Mouse (Mus musculus) hindbrain, embryonic 16.5 days (tissue): ENCODE results near the gene Rere. TPM values are rescaled to one million over a fixed set of nuclear protein-coding genes. Genes with fewer than 3 reads are reported as not detected.

Experiments
- ATAC-seq: fragments of 200-750 bp; cut with Nextera tagmentation; 2 replicates; pipeline ENCODE4 v1.8.0; 2017; ENCODE audit warnings: moderate TSS enrichment, moderate library complexity
- H3K27ac ChIP-seq: fragments of 300-500 bp; sonication (generic); 2 replicates; pipeline ENCODE4 v1.5.1; 2014; ENCODE audit warnings: low read depth, mild to moderate bottlenecking, control low read depth, low read length, moderate library complexity
- H3K27me3 ChIP-seq: fragments of 300-500 bp; sonication (generic); replicated peaks from 2 replicates; pipeline ENCODE4 v1.6.1; 2014; ENCODE audit warnings: low read length; ENCODE audit not compliant: control insufficient read depth, insufficient read depth
- H3K36me3 ChIP-seq: fragments of 300-500 bp; sonication (generic); 2 replicates; pipeline ENCODE4 v1.6.1; 2014; ENCODE audit warnings: mild to moderate bottlenecking, low read length, moderate library complexity, mixed read lengths; ENCODE audit not compliant: control insufficient read depth, insufficient read depth
- H3K4me1 ChIP-seq: fragments of 300-500 bp; sonication (generic); 2 replicates; pipeline ENCODE4 v1.6.1; 2014; ENCODE audit warnings: low read depth, low read length; ENCODE audit not compliant: control insufficient read depth, insufficient read depth
- H3K4me2 ChIP-seq: fragments of 300-500 bp; sonication (generic); 2 replicates; pipeline ENCODE4 v1.6.1; 2014; ENCODE audit warnings: mild to moderate bottlenecking, low read length, control low read depth, moderate library complexity
- H3K4me3 ChIP-seq: fragments of 300-500 bp; sonication (generic); 2 replicates; pipeline ENCODE4 v1.5.1; 2014; ENCODE audit warnings: mild to moderate bottlenecking, low read length, control low read depth, moderate library complexity
- H3K9ac ChIP-seq: fragments of 300-500 bp; sonication (generic); 2 replicates; pipeline ENCODE4 v1.6.1; 2014; ENCODE audit warnings: low read depth, mild to moderate bottlenecking, control low read depth, low read length, moderate library complexity
- H3K9me3 ChIP-seq: fragments of 300-500 bp; sonication (generic); 2 replicates; pipeline ENCODE4 v1.6.1; 2014; ENCODE audit warnings: mild to moderate bottlenecking, low read length, moderate library complexity; ENCODE audit not compliant: control insufficient read depth
- WGBS: fragments of 180-500 bp; shearing (Covaris S2); extraction: QIAGEN DNeasy Blood & Tissue Kit; methylation state at CpG from one replicate; pipeline ENCODE4 v1.1.7; 2014; 5-methylcytosine and 5-hydroxymethylcytosine counted together
- polyA plus RNA-seq: library from polyadenylated mRNA; unstranded; fragments of >200 nt; fragmentation: Nextera tagmentation; extraction: Ambion mirVana; gene quantifications from 2 replicates; pipeline ENCODE4 v1.2.1, GENCODE M21; 2015

Gene Rere
- polyA plus RNA-seq, 1 experiment from 2014 or later: 25.4 TPM

DNA sequence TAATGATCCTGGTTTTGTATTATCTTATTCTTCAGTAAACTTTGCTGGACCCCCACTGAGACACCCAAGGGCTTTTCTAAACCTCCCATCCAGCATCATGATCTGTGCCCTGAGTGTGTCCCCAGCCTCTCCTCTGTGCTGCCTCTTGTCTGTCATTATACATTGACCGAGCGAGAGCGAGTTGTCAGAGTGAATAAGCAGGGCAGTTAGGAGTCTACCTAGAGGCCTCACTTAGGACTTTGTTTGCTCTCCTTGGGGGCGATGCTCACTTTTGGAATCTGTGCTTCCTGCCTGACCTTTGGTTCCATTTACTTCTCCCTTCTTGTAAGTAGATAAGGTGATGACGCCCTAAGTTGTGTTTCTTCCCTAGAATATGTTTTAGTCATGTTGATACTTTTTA, 81.4 kb downstream of the Rere start:
- no peaks in the 10 kb centered on the region for H3K9me3 ChIP-seq
- H3K4me1 ChIP-seq: peaks cover 10% of the 10 kb centered on the region
- no peak overlapping the region for H3K4me3 ChIP-seq
- H3K27me3 ChIP-seq: no peaks in the 10 kb centered on the region
- no peak overlapping the region for H3K4me2 ChIP-seq
- no peaks in the 10 kb centered on the region for H3K36me3 ChIP-seq
- no peak for ATAC-seq
- H3K9ac ChIP-seq: no peak overlapping the region
- H3K27ac ChIP-seq: no peak overlapping the region
- WGBS: 43% methylated on average over 5 of the region's 5 CpGs

DNA sequence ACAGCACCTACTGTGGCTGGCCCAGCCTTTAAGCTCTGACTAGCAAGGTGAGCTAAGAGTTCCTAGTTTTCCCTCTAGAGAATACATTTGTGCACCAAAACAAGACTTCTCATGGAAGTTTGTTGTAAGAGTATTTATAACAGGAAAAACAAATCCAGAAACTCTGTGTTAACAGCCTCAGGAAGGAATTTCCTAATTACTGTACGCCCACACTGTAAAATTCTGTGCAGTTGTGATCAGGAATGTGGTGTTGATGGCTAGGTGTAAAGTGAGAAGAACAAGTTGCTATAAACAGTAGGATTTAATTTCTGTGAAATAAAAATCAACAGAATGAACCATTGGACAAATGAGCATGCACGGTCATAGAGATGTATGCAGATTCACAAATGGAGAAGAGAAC, 83.3 kb downstream of the Rere start:
- H3K27ac ChIP-seq: no peak overlapping the region
- H3K9ac ChIP-seq: no peak overlapping the region
- H3K27me3 ChIP-seq: no peaks in the 10 kb centered on the region
- H3K4me2 ChIP-seq: no peak overlapping the region
- no peak for ATAC-seq
- 87% methylated on average over 2 of the region's 2 CpGs for WGBS
- no peak overlapping the region for H3K4me3 ChIP-seq
- no peaks in the 10 kb centered on the region for H3K36me3 ChIP-seq
- no peaks in the 10 kb centered on the region for H3K9me3 ChIP-seq
- H3K4me1 ChIP-seq: peaks cover 10% of the 10 kb centered on the region

DNA sequence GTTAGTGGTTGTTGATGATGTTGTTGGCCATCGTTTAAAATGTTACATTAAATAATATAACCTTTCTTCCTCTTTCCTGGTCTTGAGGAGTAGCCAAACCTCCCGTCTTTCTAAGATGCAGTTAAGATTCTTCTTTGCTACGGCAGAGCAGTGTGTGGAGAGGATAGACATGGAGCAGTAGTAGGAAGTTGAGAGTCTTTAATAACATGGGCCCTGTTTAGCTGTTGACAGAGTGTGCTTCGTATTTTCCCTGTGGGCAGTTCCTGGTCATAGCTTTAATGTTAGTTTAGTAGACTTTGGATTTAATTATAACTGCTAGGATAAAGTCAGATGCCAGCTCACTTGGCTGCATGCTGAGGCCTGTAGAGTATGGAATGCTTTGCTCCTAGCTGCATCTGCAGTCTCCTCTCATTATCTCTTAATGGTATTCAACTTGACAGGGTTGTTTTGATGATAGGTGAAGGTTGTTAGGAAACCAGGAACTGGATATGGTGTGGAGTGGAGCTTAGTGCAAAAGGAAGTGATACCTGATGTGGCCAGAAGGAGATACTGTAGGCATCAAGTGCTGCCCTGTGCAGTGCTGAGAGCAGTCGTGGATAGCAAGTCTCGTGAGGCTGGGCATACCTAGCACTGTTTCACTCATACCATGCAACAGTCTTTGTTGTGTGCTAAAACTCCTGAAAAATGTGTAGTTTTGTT, 85.2 kb downstream of the Rere start:
- H3K27ac ChIP-seq: no peak overlapping the region
- no peaks in the 10 kb centered on the region for H3K36me3 ChIP-seq
- ATAC-seq: no peak
- H3K9me3 ChIP-seq: no peaks in the 10 kb centered on the region
- no peak overlapping the region for H3K9ac ChIP-seq
- no peaks in the 10 kb centered on the region for H3K27me3 ChIP-seq
- H3K4me1 ChIP-seq: peaks cover 26% of the 10 kb centered on the region
- WGBS: 63% methylated on average over 6 of the region's 6 CpGs
- H3K4me3 ChIP-seq: no peak overlapping the region
- no peak overlapping the region for H3K4me2 ChIP-seq

DNA sequence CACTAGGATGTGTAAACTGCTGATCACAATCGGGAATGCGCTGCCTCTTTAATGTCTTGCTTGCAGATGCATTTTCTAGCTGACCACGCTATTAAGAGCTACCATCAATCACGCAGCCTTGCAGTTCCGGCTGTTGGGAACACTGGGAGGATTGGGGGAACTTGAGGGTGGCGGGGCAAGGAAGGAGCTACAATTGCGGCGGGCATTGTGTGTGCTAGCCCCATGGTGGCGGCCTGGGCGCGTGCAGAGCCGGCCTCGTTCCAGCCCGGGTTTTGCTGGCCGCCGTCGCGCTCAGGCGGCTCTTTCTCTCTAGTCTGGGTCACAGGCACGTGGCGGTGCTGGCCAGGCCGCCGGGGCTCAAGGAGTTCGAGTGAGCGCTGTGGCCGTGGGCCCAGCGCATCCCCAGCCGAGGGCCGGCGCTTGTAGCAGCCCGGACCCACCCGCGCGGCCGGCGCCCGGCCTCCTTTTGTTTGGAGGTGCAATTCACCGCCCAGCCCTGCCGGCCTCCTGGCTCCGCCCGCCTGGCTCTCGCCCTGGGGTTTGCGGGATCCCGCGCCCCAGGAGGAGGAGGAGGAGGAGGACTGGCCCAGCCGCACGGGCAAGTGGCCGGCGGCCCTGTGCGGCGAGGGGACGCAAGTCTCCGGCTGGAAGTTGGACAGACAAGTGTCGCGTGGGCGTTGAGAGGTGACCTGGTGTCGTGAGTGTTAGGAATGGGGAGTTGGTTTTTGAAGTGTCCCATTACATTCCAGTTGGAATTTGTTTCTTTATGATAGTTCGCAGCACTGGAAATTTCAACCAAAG, 90.3 kb downstream of the Rere start:
- peaks cover 50% of the 10 kb centered on the region for H3K4me1 ChIP-seq
- no peaks in the 10 kb centered on the region for H3K27me3 ChIP-seq
- no peaks in the 10 kb centered on the region for H3K36me3 ChIP-seq
- no peaks in the 10 kb centered on the region for H3K9me3 ChIP-seq
- H3K9ac ChIP-seq: peak overlapping the region; percentile 78
- peak overlapping the region; percentile 97 for H3K4me2 ChIP-seq
- peak overlapping the region; percentile 86 for H3K27ac ChIP-seq
- ATAC-seq: peak; percentile 84
- under 1% methylated on average over 42 of the region's 58 CpGs for WGBS
- H3K4me3 ChIP-seq: peak overlapping the region; percentile 61

DNA sequence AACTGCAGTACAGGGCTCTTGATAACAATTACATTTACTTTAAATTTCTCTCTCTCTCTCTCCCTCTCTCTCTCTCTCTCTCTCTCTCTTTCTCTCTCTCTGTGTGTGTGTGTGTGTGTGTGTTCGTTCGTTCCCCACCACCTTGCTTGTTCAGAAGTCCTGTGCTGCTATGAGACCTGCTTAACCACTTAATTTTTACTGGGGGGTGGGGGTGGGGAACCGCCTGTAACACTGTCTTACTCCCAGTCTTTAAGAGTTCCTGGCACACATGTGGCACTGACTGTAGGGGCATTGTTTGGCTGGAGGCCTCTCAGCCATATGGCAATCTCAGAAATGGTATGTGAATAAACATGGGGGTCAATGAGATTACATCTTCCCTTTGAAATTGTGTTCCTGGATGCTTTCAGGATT, 91.2 kb downstream of the Rere start:
- Histone ChIP-seq H3K9me3 (no peaks in the 10 kb centered on the region), H3K4me2 (peak overlapping the region; percentile 97), H3K4me1 (peaks cover 49% of the 10 kb centered on the region), H3K9ac (peak overlapping the region; percentile 12; the same call in 1 of the 2 replicates), H3K27ac (peak overlapping the region; percentile 44), H3K27me3 (no peaks in the 10 kb centered on the region), H3K4me3 (peak overlapping the region; percentile 61), H3K36me3 (no peaks in the 10 kb centered on the region)
- 2% methylated on average over 3 of the region's 3 CpGs for WGBS
- no peak for ATAC-seq

DNA sequence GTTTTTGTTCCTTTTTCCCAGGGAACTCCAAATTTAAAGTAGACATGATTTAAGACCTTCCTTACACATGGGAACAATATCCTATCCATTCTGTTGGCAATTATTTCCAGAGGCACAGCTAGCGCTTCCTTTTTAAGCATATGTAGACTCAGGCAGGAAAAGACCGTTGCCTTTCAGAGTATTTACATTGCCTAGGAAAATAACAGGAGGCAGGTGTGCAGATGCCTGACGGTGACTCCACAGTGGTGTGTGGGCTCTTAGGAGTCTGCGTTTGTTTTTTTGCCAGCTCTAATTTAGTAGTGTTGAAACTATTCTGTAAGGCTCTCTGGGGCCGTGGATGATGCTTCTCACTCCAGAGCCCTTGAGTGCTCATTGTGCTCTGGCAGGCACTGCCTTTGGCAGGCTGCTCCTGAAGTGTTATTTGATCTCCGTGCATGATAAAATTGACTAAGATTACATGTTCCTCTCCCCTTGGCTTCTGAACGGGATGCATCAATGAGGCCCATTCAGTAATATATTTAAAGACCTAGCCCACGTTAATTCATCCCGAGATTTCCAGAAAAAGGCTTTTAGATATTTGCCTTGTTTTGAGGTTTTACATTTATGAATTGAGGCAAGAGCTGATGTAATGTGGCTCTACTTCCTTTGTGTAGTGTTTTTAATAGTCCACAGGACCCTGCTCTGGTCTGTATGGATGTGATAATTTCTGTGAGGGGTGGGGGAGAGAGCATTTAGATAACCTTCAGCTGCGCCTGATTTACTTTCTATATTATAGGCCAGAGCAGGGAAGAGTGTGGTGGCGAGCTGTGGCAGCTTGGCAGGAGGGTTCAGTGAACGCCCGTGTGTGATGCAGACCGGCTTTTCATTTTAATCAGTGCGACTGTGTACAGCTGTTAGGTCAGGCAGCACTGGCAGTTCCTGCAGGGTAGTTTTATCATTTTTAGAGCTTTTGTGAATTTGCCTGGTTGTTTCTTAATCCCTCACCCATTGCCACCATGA, 92.0 kb downstream of the Rere start:
- H3K4me2 ChIP-seq: peak overlapping the region; percentile 97
- H3K27ac ChIP-seq: peak overlapping the region; percentile 65
- H3K27me3 ChIP-seq: no peaks in the 10 kb centered on the region
- ATAC-seq: peak; percentile 34
- 5% methylated on average over 15 of the region's 15 CpGs for WGBS
- H3K4me1 ChIP-seq: peaks cover 49% of the 10 kb centered on the region
- H3K9me3 ChIP-seq: no peaks in the 10 kb centered on the region
- H3K36me3 ChIP-seq: no peaks in the 10 kb centered on the region
- peak overlapping the region; percentile 15 for H3K4me3 ChIP-seq
- peak overlapping the region; percentile 4; the same call in 1 of the 2 replicates for H3K9ac ChIP-seq

DNA sequence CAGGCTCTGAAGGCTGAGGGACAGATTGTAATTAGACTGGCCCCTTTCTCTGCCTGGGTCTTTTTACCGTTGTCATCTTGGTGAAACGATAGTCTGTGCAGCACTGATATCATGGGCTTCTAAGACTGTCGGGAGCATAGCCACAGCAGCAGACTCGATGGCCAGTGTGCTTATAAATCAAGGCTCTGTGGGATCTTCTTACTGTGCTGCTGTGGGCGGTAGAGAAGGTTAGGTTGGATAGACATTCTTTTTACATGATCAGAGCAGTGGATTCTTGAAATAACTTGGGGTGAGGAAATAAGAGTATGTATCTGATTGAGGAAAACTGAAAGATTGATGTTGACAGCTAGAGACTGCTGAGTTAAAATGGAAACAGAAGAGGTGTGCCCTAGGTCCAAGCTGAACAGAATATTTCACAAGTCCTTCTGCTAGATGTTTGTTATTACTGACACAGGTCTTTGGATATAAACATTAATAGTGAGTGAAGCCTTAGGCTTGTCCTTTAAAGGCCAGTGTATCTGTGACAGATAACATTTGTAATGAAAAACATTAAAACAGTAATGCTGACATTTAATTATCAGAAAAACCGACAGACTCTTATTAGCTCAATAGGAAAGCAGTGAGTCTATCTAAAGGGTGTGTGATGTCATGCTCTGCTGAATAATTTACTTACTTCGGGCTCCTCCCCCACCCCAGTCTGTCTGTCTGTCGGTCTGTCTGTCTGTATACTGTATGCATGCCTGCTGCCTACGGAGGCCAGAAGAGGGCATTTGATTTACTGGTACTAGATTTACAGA, 93.4 kb downstream of the Rere start:
- H3K36me3 ChIP-seq: no peaks in the 10 kb centered on the region
- no peak for ATAC-seq

DNA sequence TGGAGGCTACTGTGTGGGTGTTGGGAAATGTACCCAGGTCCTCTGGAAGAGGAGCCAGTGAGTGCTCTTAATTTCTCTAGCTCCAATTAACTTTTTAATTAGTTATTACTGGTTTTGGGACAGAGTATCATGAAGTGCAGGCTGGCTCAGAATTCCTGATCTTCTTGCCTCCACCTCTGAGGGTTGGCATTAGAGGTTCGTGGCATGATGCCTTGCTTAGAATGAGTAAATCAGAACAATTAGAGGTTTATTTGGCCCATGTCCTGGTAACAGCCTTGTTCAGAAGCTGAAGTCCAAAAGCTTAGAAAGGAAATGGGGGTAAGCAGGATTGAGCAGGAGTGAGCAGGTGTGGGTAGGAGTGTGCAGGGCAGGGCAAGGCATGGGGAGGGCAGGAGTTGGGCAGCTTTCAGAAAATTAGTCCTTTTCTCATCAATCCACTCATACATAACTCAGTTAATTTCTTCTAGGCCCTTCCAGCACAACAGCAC, 94.0 kb downstream of the Rere start:
- no peak overlapping the region for H3K4me2 ChIP-seq
- peaks cover 45% of the 10 kb centered on the region for H3K4me1 ChIP-seq
- no peaks in the 10 kb centered on the region for H3K36me3 ChIP-seq
- no peaks in the 10 kb centered on the region for H3K9me3 ChIP-seq
- H3K27ac ChIP-seq: no peak overlapping the region
- 55% methylated on average over 1 of the region's 1 CpGs for WGBS
- ATAC-seq: no peak
- H3K4me3 ChIP-seq: no peak overlapping the region
- H3K9ac ChIP-seq: no peak overlapping the region
- no peaks in the 10 kb centered on the region for H3K27me3 ChIP-seq

More for the DNA sequence above, 93.4 kb downstream of the Rere start:
- Histone ChIP-seq H3K4me1 (peaks cover 48% of the 10 kb centered on the region), H3K9ac (no peak overlapping the region; the same call in 1 of the 2 replicates), H3K9me3 (no peaks in the 10 kb centered on the region), H3K27ac (0 out of 2 replicates have a peak overlapping the region, but pooled peaks have one; percentile 10), H3K27me3 (no peaks in the 10 kb centered on the region), H3K4me3 (no peak overlapping the region), H3K4me2 (0 out of 2 replicates have a peak overlapping the region, but pooled peaks have one; percentile 24)
- WGBS: 30% methylated on average over 9 of the region's 9 CpGs
